Mouse (Mus musculus) testis, adult 2 months (tissue): ENCODE data around the gene Creb5. TPM values are rescaled to one million over a fixed set of nuclear protein-coding genes. Genes with fewer than 3 reads are reported as not detected.
"Not testable (repeated sequence)": the region's sequence is repeated elsewhere in the genome, so short reads cannot be mapped to it uniquely, and the experiment has no call there.

Source experiments
- H3K27ac ChIP-seq: fragments of 200-500 bp; 2 replicates; pipeline ENCODE4 v1.5.1; 2012; ENCODE audit warnings: low read depth, low read length; ENCODE audit not compliant: control insufficient read depth, insufficient read depth
- H3K27me3 ChIP-seq: fragments of 200-500 bp; 2 replicates; pipeline ENCODE4 v1.6.1; 2012; ENCODE audit warnings: mild to moderate bottlenecking, low read length, moderate library complexity; ENCODE audit not compliant: control insufficient read depth, insufficient read depth
- H3K36me3 ChIP-seq: fragments of 200-500 bp; 2 replicates; pipeline ENCODE4 v1.6.1; 2012; ENCODE audit warnings: mild to moderate bottlenecking, low read length; ENCODE audit not compliant: control insufficient read depth, insufficient read depth
- H3K4me1 ChIP-seq: fragments of 200-500 bp; 2 replicates; pipeline ENCODE4 v1.6.1; 2012; ENCODE audit warnings: low read length; ENCODE audit not compliant: control insufficient read depth, insufficient read depth
- H3K4me3 ChIP-seq: fragments of 200-500 bp; 2 replicates; pipeline ENCODE4 v1.5.1; 2012; ENCODE audit warnings: low read depth, mild to moderate bottlenecking, low read length, moderate library complexity, mixed read lengths; ENCODE audit not compliant: control insufficient read depth
- CTCF ChIP-seq: fragments of 200-500 bp; IDR thresholded peaks from 2 replicates; pipeline ENCODE4 v1.5.1; 2012; ENCODE audit warnings: low read depth, mild to moderate bottlenecking, inconsistent platforms, low read length, moderate library complexity; ENCODE audit not compliant: control insufficient read depth, insufficient read depth, insufficient replicate concordance
- POLR2A ChIP-seq: fragments of 200-500 bp; IDR thresholded peaks from 2 replicates; pipeline ENCODE4 v1.6.1; 2012; ENCODE audit warnings: low read depth, mild to moderate bottlenecking, inconsistent platforms, low read length, moderate library complexity; ENCODE audit not compliant: control insufficient read depth
- polyA plus RNA-seq: library from polyadenylated mRNA; depleted of rRNA; stranded (reverse); fragments of >200 nt; gene quantifications from 2 replicates; pipeline ENCODE4 v1.2.3, GENCODE M21; 2012

Gene Creb5
- polyA plus RNA-seq, 1 experiment = 0.26 TPM

- Histone ChIP-seq H3K36me3 (no peaks in the 10 kb centered on the region), H3K27me3 (no peaks in the 10 kb centered on the region), H3K4me1 (no peaks in the 10 kb centered on the region), H3K27ac (no peak overlapping the region), H3K4me3 (no peak overlapping the region)
- TF ChIP-seq POLR2A (no peak), CTCF (no peak)
These were observed 114.3 kb downstream of the Creb5 start for GRCm38 (mm10) chr6:53401364-53401763.

- not testable (repeated sequence) for H3K27me3 ChIP-seq, H3K27ac ChIP-seq, H3K4me3 ChIP-seq, H3K36me3 ChIP-seq, H3K4me1 ChIP-seq
These were observed 115.5 kb downstream of the Creb5 start for GRCm38 (mm10) chr6:53402551-53402950.

DNA sequence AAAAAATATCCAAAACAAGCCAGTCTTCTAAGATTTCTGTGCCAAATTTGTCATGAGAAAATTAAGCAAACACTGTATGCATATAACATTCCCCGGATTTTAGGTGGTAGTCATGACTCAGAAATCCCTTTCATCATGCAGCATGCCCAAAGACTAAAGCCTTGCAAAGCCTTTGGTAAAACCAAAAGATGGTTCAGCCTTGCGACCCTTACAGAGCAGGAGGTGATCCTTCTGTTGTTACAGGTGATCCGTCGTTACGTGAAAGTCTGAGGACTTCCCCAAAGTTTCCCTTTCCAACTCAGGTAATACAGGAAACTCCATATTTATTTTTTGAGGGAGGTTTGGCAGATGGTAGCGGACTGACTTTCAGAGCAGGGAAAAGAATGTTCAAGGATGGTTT is 122.1 kb downstream of the Creb5 start:
- no peak overlapping the region for H3K27ac ChIP-seq
- H3K4me1 ChIP-seq = no peaks in the 10 kb centered on the region
- no peaks in the 10 kb centered on the region for H3K27me3 ChIP-seq
- no peak for TF ChIP-seq CTCF
- no peak for TF ChIP-seq POLR2A
- no peak overlapping the region for H3K4me3 ChIP-seq
- H3K36me3 ChIP-seq = no peaks in the 10 kb centered on the region

- TF ChIP-seq POLR2A (no peak), CTCF (no peak)
- Histone ChIP-seq H3K36me3 (no peaks in the 10 kb centered on the region), H3K27me3 (no peaks in the 10 kb centered on the region), H3K27ac (no peak overlapping the region), H3K4me1 (no peaks in the 10 kb centered on the region), H3K4me3 (no peak overlapping the region)
These were observed 134.3 kb downstream of the Creb5 start for GRCm38 (mm10) chr6:53421345-53421744.

GRCm38 (mm10) chr6:53429368-53429767 is 142.3 kb downstream of the Creb5 start:
- H3K27me3 ChIP-seq = no peaks in the 10 kb centered on the region
- H3K4me3 ChIP-seq = no peak overlapping the region
- H3K36me3 ChIP-seq = no peaks in the 10 kb centered on the region
- no peaks in the 10 kb centered on the region for H3K4me1 ChIP-seq
- TF ChIP-seq CTCF (no peak), POLR2A (no peak)
- no peak overlapping the region for H3K27ac ChIP-seq

DNA sequence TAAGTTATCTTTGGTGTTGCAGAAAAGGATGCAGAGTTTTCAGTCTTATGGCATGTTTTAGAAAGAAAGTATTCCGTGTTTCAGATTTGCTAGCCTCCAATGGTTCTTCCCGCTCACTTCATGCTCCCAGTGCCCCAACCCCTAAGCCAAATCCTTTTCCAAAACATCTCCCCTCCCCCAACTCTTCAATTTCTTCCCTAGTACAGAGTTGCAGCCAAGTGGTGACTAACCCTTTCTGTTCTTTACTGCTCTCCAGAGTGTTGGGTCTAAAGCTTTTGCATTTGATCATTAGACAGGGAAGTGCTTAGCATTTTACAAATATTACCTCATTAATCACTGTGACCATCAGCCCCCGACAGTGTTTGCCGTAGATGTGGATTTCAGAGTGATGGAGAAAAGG is 142.8 kb downstream of the Creb5 start:
- Histone ChIP-seq H3K36me3 (no peaks in the 10 kb centered on the region), H3K4me1 (no peaks in the 10 kb centered on the region), H3K27me3 (no peaks in the 10 kb centered on the region), H3K27ac (no peak overlapping the region), H3K4me3 (no peak overlapping the region)
- TF ChIP-seq POLR2A = no peak
- no peak for TF ChIP-seq CTCF

DNA sequence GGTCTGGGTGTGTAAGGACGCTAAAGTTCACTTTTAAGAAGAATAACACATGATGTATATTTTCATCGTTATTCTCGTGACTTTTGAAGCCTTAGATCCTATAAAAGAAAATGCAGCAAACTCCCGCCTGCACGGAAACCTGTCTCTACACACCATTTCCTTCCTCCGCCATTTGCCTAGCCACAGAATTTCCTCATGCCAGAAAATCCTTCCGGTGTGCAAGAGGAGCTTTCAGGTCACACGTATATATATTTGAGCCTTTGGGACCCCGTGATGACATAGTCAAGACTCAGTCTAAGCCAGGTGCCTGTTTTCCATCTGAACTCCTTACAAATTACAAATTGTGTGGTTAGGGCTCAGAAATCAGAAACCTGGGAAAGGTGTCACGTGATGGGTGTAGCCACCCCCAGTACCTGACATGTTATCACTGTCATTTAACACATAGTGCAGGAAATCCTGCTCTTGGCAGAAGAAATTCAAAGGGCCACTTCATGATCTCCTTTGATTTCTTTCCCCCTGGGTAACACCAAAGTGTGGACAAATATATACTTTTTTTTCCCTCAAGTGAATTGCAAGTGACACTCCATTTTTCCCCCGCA is 158.9 kb downstream of the Creb5 start:
- no peaks in the 10 kb centered on the region for H3K27me3 ChIP-seq
- TF ChIP-seq CTCF = no peak
- no peak for TF ChIP-seq POLR2A
- no peaks in the 10 kb centered on the region; the same call in 1 of the 2 replicates for H3K4me1 ChIP-seq
- H3K27ac ChIP-seq = no peak overlapping the region
- no peaks in the 10 kb centered on the region for H3K36me3 ChIP-seq
- no peak overlapping the region for H3K4me3 ChIP-seq

DNA sequence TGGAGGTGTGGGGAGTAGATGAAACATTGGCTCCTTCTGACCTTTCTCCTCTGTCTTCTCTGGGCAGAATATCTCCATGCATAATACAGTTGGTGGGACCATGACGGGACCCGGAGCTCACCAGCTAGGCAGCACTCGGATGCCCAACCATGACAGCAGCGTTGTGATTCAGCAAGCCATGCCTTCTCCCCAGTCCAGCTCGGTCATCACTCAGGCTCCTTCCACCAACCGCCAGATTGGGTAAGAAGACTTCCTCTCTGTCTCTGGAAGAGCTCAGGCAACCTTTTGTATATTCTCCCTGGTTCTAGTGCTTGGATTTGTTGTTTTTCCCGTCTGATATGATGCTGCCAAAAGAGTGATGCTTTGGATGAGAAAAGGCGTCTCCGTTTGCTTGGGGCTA is 160.4 kb downstream of the Creb5 start:
- no peak overlapping the region for H3K27ac ChIP-seq
- H3K36me3 ChIP-seq = no peaks in the 10 kb centered on the region
- H3K27me3 ChIP-seq = no peaks in the 10 kb centered on the region
- no peak overlapping the region for H3K4me3 ChIP-seq
- TF ChIP-seq CTCF (no peak), POLR2A (no peak)
- H3K4me1 ChIP-seq = no peaks in the 10 kb centered on the region; the same call in 1 of the 2 replicates
